Mouse (Mus musculus): ENCODE measurements around the gene Shroom4.

The Shroom4 gene

DNA sequence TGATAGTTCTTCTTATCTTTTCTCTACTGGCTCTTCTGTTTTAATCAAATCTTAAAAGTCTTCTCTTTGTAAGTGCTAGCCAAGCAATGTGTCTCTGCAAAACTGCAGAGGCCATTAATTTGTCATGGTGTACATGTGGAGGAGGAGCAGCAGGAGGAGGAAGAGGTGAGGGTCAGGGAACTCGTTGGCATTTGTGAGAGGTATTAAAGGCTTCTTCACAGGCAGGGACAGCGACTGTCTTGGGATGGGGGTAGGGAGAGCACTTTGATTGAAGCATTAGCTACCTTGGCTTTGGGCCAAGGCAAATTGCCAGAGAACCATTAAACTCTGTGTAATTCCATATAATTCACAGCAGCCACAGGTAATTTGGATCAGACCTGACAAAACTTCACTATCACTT lies 96.7 kb downstream of the Shroom4 start:
- no peak for DNase-seq

DNA sequence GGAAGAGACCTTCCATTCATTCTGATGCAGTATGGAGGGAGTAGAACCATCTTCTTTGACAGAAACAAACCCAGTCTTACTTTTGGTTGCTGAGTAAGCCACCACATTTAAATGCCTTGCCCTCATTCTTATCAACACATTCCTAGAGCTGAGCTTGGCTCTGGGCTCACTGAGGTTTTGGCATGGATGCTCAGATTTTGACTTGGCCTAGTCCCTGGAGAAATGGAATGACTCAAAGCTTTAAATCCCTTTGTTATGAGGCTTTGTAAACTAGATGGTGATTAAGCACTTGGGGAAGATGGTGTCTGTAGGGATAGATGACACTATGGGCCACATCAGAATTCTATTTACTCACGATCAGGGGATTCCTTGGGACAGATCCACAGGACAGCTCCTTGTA lies 102.2 kb downstream of the Shroom4 start:
- DNase-seq: no peak

DNA sequence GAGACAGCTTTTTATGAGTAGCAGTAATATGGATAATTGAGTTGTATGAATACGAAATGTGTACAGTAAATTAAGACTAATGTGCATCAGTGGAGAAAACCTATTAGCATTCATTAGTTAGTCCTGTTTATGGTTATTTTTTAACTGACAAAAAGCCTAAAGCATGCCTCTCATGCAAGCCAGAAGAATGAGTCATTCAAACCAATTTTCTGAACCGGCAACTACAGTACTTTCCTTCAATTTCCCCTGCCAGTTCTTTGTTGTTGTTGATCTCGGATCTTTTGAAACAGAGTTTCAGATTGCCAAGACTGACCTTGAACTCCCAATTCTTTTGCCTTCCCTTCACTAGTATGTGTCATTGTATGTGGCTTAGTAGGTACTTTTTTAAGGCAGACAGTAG lies 117.6 kb downstream of the Shroom4 start:
- DNase-seq: no peak

- no peak for DNase-seq
Observed at GRCm38 (mm10) chrX:6518421-6518820, 118.8 kb downstream of the Shroom4 start.

GRCm38 (mm10) chrX:6522935-6523334 lies 123.3 kb downstream of the Shroom4 start:
- DNase-seq: peak; percentile 43

GRCm38 (mm10) chrX:6536636-6537035 lies 137.0 kb downstream of the Shroom4 start:
- no peak for DNase-seq

DNA sequence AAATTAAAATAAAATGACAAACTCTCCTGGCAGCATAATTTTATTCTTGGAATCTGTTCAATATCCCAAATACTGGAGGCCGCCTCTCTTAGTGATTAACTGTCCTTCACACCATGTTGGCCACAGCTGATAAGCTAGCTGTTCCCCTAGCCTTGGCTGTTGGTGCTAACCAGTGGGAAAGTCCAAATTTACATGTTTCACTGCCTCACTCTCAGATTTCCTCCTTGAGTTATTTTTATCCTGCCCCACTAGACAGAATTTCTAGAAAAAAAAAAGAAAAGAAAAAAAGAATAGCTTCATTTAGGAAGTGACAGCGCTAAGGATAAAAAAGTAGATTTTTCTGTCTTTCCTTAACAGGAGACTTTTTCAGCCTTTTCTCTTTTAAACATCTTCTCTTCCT lies 138.0 kb downstream of the Shroom4 start:
- no peak for DNase-seq

DNA sequence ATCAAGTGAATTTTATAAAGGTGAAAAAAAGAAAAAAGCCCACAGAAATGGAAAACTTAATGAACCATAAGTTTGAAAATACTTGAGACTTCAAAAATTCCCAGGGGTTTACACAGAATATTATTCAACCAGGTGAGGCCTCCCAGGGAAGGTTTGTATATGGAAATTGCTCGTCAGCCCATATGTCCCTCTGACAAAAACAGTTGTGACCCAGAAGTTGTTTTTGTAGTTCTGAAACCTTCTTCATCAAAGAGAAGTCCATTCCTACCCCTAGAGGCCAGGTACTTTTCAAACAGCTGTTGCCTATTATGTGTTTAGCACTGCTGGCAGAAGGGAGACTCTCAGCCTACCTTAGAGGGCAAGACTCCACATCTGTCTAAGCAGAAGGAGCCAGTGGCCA lies 165.4 kb downstream of the Shroom4 start:
- DNase-seq: no peak

GRCm38 (mm10) chrX:6574511-6574910 lies 174.9 kb downstream of the Shroom4 start:
- no peak for DNase-seq

DNA sequence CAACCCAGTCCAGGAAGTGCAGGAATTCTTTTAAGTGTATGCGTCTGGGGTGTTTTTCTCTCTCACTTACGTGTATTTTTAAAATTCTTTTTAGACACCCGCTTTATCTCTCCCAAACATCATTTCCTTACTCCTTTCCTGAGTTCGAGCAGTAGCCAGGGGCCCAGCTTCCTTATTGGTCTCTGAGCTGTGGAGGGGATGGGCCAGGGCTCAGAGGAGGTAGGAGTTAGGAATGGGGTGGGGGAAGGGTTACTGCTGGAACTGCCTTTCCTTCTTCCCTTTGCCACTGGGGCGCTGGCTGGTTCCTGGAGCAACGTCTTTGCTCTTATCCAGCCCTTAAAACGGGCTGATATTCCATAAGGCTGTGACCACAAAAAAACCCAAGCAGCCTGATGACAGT lies 177.3 kb downstream of the Shroom4 start:
- peak; percentile 42 for DNase-seq

GRCm38 (mm10) chrX:6580671-6581070 lies 181.0 kb downstream of the Shroom4 start:
- DNase-seq: peak; percentile 31

- DNase-seq: no peak
Observed at GRCm38 (mm10) chrX:6581181-6581580, 181.5 kb downstream of the Shroom4 start.

DNA sequence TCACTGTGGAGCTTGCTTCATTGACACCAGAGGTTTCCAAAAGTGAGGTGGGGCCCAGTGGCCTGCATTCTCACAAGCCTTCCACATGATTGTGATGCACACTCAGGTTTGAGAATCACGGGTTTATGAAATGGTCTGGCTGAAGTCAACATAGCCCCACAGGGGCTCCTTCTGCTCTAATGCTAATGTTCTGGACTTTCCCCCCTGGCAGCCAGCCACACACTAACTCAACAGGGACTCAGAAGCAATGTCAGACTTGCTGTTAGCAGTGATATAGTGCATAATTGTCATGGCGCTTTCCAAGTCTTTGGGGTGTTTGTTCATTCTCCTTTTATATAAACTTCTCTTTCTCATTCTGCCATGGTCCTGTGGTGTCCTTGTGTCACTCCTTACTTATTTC lies 183.0 kb downstream of the Shroom4 start:
- DNase-seq: no peak

DNA sequence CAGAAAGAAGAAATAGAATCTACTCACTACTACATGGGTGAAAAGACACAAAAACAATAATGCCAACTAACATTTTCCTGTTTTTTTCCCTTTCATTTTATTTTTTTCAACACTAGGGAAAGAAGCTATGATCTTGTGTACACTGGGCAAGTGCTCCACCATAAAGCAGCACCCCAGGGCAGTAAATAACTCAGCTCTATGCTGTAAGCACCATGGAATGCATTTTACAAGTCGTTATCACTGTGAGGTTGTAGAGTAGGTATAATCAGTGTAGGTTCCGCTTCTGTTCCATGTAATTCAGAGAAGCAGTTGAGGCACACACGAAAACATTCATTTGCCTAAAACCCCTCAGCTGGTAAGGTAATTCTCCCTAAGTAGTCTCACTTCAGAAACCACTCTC lies 194.5 kb downstream of the Shroom4 start:
- DNase-seq: no peak

GRCm38 (mm10) chrX:6654024-6654423 lies 254.4 kb downstream of the Shroom4 start:
- DNase-seq: peak; percentile 29

GRCm38 (mm10) chrX:6658820-6659324 lies 259.2 kb downstream of the Shroom4 start:
- no peak for DNase-seq
